Mouse (Mus musculus) heart, postnatal 0 days (tissue): ENCODE results near the gene Zfp459.
"Not testable (repeated sequence)": the region's sequence is repeated elsewhere in the genome, so short reads cannot be mapped to it uniquely, and the experiment has no call there.

Experiments
- CTCF ChIP-seq: IDR thresholded peaks from 2 replicates; pipeline ENCODE4 v1.5.1; 2016; ENCODE audit warnings: antibody characterized with exemption, control low read depth, low read depth
- EP300 ChIP-seq: IDR thresholded peaks from 2 replicates; pipeline ENCODE4 v1.6.1; 2016; ENCODE audit warnings: antibody characterized with exemption, low read depth

DNA sequence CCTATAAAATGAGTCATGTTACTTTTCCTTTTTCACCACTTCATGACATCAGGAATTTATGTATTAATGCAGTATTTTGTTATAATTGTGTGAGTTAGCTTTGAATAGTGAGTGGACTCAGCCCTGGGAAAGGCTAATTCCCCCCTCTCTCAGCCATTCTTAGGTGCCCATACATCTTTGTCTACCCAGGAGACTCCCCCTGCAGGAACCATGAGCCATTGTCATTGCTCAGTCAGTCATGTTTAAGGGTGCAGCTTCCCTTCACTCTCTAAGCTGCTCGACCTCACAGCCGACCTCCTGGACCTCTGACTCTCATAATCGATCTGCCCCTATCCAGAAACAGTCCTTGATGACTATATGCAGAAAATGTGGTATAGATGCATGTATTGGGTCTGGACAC is 45.0 kb downstream of the Zfp459 start:
- not testable (repeated sequence) for TF ChIP-seq CTCF, EP300
